Mouse (Mus musculus): ENCODE data around the gene Klrb1c. TPM values are rescaled to one million over a fixed set of nuclear protein-coding genes. Genes with fewer than 3 reads are reported as not detected.
"Not testable (repeated sequence)": the region's sequence is repeated elsewhere in the genome, so short reads cannot be mapped to it uniquely, and the experiment has no call there.

Klrb1c gene
- total RNA-seq, 2 experiments from 2014 or later, result not detected

DNA sequence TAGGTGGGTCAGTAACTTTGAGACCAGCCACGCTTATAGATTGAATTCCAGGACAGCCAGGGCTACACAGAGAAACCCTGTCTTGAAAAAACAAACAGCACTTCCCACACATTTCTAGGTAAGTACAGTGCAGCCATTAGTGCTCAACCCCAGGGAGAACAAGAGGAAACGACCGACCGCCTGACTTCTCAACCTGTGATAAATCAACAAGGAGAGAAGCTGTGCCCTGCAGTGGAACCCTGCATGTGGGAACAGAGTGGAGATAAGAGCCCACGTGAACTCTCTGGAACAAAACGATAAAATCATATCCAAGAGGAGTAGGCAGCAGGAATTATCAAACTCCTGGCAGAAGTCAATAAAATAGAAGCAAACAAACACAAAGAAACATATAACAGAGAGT lies 4.7 kb upstream of the Klrb1c start:
- intact Hi-C loops (cut with DNase I), result no loop called here
- no peak for DNase-seq
- H3K4me3 ChIP-seq, result no peak overlapping the region
- no peak for TF ChIP-seq CTCF (IDR thresholded peaks at IDR 0.05)
- no peak overlapping the region for H3K27ac ChIP-seq

DNA sequence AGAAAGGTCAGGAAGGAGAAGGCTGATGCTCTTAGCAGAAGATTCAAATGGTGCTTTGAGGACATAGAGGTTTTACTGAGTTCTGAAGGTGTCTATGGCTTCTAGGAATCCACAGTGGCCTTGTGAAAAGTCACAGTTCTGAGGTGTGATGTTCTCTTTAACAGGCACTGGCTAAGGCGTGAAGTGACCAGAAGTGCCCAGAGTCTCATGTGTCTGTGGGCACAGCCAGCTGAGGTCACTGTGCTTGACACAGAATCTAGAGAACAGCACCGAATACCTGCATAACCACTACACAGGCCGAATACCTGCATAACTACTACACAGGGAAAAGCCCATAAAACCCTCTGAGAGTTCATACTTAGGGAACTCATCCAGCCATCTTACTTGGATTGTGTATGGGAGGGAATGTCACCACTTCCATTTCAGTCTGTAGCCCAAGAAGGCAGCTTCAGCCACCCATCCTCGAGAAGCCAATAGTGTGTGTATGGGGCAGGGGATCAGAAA lies 1.5 kb upstream of the Klrb1c start:
- H3K27ac ChIP-seq; DNase-seq; intact Hi-C loops (cut with DNase I); H3K4me3 ChIP-seq: not testable (repeated sequence)

- DNase-seq, result no peak
- TF ChIP-seq CTCF (IDR thresholded peaks at IDR 0.05), result no peak
- Histone ChIP-seq H3K4me3 (no peak overlapping the region), H3K27ac (no peak overlapping the region)
- intact Hi-C loops (cut with DNase I), result no loop called here
These were observed 498 bp downstream of the Klrb1c start for GRCm38 (mm10) chr6:128788517-128788916.

- not testable (repeated sequence) for DNase-seq
These were observed 2.6 kb downstream of the Klrb1c start for GRCm38 (mm10) chr6:128786396-128786795.

GRCm38 (mm10) chr6:128769481-128770253 lies 19.3 kb downstream of the Klrb1c start:
- intact Hi-C loops (cut with DNase I), result no loop called here
- Histone ChIP-seq H3K4me3 (no peak overlapping the region), H3K27ac (no peak overlapping the region)
- no peak for DNase-seq
- TF ChIP-seq CTCF (IDR thresholded peaks at IDR 0.05), result no peak

More at GRCm38 (mm10) chr6:128786396-128786795, 2.6 kb downstream of the Klrb1c start:
- H3K4me3 ChIP-seq; intact Hi-C loops (cut with DNase I); H3K27ac ChIP-seq: not testable (repeated sequence)

DNA sequence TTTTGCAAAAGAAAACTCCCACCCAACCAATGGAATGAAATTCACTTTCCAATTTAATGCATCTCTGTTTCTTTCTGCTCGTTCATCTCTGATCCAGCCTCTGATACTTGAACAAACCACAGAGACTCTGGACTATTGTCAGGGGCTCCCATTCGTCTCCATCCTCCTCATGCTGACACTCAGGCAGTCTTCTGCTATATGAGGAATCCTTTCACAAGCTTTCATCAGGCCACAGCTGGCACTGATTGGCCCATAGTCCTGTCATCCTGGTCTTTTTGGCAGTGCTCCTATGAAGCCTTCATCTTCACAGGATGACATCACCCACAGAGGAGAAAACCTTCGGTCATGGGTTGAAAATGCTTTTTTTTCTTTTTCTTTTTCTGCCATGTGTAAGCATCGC lies 21.0 kb downstream of the Klrb1c start:
- intact Hi-C loops (cut with DNase I), result no loop called here
- DNase-seq, result no peak

DNA sequence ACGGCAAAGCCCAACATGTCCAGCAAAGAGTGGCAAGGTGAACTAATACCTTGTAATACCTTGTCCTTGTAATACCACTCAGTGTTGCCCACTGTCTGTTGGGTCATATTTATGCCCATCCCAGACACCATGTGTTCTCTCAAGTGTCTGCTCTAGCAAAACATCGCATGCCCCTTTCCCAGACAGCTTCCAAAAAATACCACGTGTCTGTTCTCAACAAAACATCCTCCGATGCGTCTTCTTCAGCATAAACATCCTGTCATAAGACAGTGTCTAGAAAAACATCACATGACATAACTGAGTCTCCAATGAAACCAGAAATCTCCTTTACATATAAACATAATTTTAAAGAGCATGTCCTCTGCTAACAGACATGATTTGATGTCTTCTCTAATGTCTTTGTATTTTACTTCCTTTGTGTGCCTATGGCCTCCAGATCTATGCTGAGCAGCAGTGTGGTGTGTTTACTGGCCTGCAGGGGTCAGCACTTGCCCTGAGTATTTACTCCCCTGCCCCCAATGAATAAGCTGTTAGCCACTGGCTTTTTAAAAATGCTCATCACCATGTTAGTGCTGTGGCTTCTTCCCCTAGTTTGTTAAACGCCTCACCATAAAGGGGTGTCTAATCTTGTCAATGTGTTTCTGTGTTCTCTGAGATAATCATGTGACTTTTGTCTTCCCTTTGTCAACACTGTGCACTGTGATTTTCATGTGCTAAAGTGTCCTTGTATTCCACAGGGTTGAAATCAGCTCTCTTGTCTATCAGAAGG lies 22.3 kb downstream of the Klrb1c start:
- TF ChIP-seq CTCF (IDR thresholded peaks at IDR 0.05), result peak; percentile 57
- not testable (repeated sequence) for H3K27ac ChIP-seq
- peak; percentile 37 for DNase-seq

More for the DNA sequence above, 21.0 kb downstream of the Klrb1c start:
- Histone ChIP-seq H3K27ac (no peak overlapping the region), H3K4me3 (no peak overlapping the region)
- TF ChIP-seq CTCF (IDR thresholded peaks at IDR 0.05), result no peak

GRCm38 (mm10) chr6:128765211-128765610 lies 23.8 kb downstream of the Klrb1c start:
- intact Hi-C loops (cut with DNase I), result no loop called here
- TF ChIP-seq CTCF (IDR thresholded peaks at IDR 0.05), result no peak
- DNase-seq, result no peak
- no peak overlapping the region for H3K27ac ChIP-seq
- no peak overlapping the region for H3K4me3 ChIP-seq

More for the DNA sequence above, 22.3 kb downstream of the Klrb1c start:
- intact Hi-C loops (cut with DNase I); H3K4me3 ChIP-seq: not testable (repeated sequence)

DNA sequence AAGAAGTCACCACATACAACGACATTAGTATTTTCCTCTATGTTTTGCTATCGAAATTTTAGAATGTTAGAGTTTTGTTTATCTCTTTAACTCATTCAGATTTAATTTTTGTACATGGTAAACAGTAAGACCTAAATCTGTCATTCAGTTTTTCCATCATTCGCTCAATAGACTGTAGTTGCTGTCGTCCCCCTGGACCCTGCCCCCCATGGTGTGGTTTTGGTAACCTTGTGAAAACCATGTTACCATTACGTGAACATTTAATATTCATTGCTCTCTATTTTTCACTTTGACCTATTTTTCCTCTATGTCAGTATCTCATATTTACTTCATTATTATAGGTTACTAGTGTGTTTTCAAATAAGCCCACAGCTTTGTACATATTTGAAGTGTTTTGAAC lies 24.4 kb downstream of the Klrb1c start:
- peak overlapping the region; percentile 68 for H3K27ac ChIP-seq
- TF ChIP-seq CTCF (IDR thresholded peaks at IDR 0.05), result no peak
- no peak for DNase-seq
- peak overlapping the region; percentile 71 for H3K4me3 ChIP-seq
- intact Hi-C loops (cut with DNase I), result loop anchor here (1.0 to 5.0 kb wide), 3 partner anchors 38 to 768 kb away; partner anchors contain the start of gene Gabarapl1

DNA sequence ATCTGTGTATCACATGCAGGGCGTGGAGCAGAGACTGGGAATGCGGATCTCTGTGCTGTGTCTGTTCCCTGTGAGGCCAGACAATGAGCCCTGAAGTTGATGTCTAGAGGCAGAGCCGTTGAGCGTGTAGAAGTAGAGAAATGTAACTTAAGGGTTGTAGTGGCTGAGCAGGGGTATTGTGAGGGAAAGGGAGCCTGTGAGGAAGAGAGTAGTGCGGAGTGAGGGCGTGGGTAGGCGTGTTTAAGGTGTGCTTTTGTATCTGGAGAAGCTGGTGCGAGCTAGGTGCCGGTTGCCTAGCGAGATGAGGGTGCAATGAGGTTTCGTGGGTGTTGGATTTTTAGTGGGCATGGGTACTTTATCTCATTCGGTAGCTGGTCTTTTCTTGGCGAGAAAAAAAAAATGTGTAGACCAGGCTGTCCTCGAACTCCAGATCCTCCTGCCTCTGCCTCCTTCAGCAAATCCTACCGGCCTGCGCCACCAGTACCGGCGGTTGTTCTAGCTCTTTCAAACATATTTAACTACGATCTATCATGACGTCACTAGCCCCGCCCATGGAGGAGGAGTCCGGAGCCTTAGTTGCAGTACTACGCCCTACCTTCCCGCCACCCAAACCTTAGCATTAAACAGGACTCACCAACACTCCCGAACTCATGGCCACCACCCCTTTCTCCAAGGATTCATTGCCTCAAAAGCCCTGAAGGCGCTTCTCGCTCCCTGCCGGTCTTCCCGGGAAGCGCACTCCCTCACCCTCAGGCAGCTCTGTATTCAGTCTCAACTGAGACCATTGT lies 25.1 kb downstream of the Klrb1c start:
- TF ChIP-seq CTCF (IDR thresholded peaks at IDR 0.05), result peak; percentile 84
- peak overlapping the region; percentile 71 for H3K4me3 ChIP-seq
- peak overlapping the region; percentile 68 for H3K27ac ChIP-seq
- peak; percentile 93 for DNase-seq
- intact Hi-C loops (cut with DNase I), result loop anchor here (1.0 to 5.0 kb wide), 3 partner anchors 38 to 768 kb away; partner anchors contain the start of gene Gabarapl1

DNA sequence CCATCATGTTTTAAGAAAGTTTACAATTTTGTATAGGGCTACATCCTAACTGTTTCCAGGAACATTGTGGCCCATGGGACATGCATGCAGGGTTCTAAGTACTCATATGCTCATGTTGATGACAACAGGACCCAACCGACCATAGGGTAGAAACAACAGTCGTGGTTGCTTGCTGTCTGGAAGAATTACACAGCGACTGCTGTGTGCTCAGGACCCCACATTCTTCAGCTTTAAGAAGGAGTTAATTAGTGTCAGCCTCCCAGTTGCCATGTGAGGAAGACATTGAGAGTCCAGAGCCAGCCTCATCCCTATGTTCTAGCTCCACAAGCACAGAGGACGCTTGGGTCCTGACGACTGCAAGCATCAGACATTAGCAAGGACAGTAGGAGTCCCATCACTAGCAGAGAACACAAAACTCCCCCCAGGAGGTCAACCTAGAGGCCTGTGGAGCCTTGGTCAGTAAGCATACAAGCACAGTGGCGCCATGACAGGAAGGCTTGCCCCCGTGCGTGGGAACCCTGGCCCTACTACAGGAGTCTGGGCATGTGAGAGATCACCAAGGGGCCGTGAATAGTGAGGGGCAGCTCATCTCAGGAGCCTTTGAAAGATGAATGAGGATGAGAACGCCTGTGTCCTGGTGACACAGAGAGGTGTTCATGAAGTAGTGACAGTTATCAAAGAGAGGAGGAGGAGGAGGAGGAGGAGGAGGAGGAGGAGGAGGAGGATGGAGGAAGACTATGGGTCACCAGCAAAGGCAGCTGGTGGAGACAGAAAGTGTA lies 25.9 kb downstream of the Klrb1c start:
- not testable (repeated sequence) for DNase-seq, H3K27ac ChIP-seq
- peak overlapping the region; percentile 71 for H3K4me3 ChIP-seq
- intact Hi-C loops (cut with DNase I), result loop anchor here (5.0 kb wide), 1 partner anchor 769 kb away; the partner anchor contains the start of gene Gabarapl1

Measured in gastrocnemius, adult 2 months (tissue).